ENCODE assay signal across 9 mouse cellular contexts in the genomic region with DNA sequence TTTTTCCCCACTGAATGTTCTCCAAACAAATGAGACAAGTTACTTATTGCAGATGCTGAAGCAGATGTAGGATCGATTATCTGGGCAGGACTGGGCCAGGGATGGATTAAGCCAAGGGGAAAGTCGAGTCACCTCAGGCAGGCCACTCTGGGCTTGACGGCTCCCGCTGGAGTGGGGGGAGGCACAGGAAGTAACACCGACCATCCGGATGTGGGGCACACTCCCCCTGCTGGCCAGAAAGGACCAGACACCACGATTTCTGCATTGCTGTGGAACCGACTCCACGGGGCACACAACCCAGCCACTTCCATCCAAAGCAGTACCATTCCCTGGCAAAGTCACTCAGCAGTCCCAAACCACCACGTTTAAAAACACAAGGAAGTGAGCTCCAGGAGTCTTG. TPM values are rescaled to one million over a fixed set of nuclear protein-coding genes. Genes with fewer than 3 reads are reported as not detected.
DNase-seq lines count a peak whose midpoint lies in the region; ATAC-seq and TF ChIP-seq lines count a peak whose summit lies in the region.
"Had no signal": no experiment of that assay in that cellular context is flagged by ENCODE, and none has a peak within 500 bp of the region (broad histone marks: within the 10 kb centered on the region; RNA-seq: fewer than 3 reads in every experiment).

No protein-coding gene starts in this region.

- H3K27ac ChIP-seq in kidney, postnatal 0 days: no peak overlapping the region
- no peak overlapping the region for H3K27ac ChIP-seq in kidney, embryonic 14.5 days (ENCODE audit: low read depth, low read length)
- H3K27ac ChIP-seq in limb, embryonic 12.5 days: no peak overlapping the region
- H3K27ac ChIP-seq in stomach, postnatal 0 days (replicated peaks): no peak overlapping the region

- DNase-seq in kidney, postnatal 0 days (ENCODE audit: low spot score): no peak
- peak; percentile 9 for DNase-seq in Muller cell, postnatal 12 days (ENCODE audit: inconsistent ontology term)
- peak; percentile 5 for DNase-seq in cerebellum, adult 9-11 months
- DNase-seq in heart, postnatal 36 days: peak; percentile 36 to 47
- DNase-seq in stomach, postnatal 0 days (ENCODE audit: low spot score): peak; percentile 20

- intact Hi-C loops in heart, postnatal 36 days (cut with DNase I): loop anchor here (10.0 kb wide), 1 partner anchor 1612 kb away; no protein-coding TSS in a partner anchor

- H3K4me2 ChIP-seq in kidney, postnatal 0 days (ENCODE audit: low read length): no peak overlapping the region
- no peak overlapping the region for H3K4me2 ChIP-seq in kidney, embryonic 14.5 days (replicated peaks; ENCODE audit: low read depth, low read length)
- no peak overlapping the region for H3K4me2 ChIP-seq in limb, embryonic 12.5 days
- H3K4me2 ChIP-seq in stomach, postnatal 0 days (replicated peaks; ENCODE audit: low read depth): no peak overlapping the region

- H3K4me3 ChIP-seq in kidney, postnatal 0 days (replicated peaks; ENCODE audit: low read depth, low read length): no peak overlapping the region
- H3K4me3 ChIP-seq in kidney, embryonic 14.5 days (ENCODE audit: low read length): no peak overlapping the region
- no peak overlapping the region for H3K4me3 ChIP-seq in limb, embryonic 12.5 days (replicated peaks)
- no peak overlapping the region for H3K4me3 ChIP-seq in stomach, postnatal 0 days (ENCODE audit: low read depth, low read length)
- H3K4me3 ChIP-seq: erythroblast, embryonic 14.5 days had no signal

- no peaks in the 10 kb centered on the region for H3K4me1 ChIP-seq in kidney, postnatal 0 days (replicated peaks; ENCODE audit: insufficient read depth, low read length)
- H3K4me1 ChIP-seq in kidney, embryonic 14.5 days (ENCODE audit: control insufficient read depth, insufficient read depth, low read length): no peaks in the 10 kb centered on the region
- peaks cover under 1% of the 10 kb centered on the region; the same call in 1 of the 2 replicates for H3K4me1 ChIP-seq in limb, embryonic 12.5 days (replicated peaks)
- no peaks in the 10 kb centered on the region for H3K4me1 ChIP-seq in stomach, postnatal 0 days (replicated peaks; ENCODE audit: control insufficient read depth, insufficient read depth)

- ATAC-seq in kidney, postnatal 0 days (replicated peaks; ENCODE audit: low FRiP score, low read depth): no peak
- ATAC-seq in kidney, embryonic 14.5 days (ENCODE audit: low FRiP score, low TSS enrichment): no peak
- ATAC-seq in limb, embryonic 12.5 days (ENCODE audit: insufficient number of reproducible peaks, insufficient read depth, low FRiP score, low TSS enrichment, low read depth): 0 out of 2 replicates have a peak, but pooled peaks have one; percentile 37
- no peak for ATAC-seq in stomach, postnatal 0 days (ENCODE audit: low FRiP score, low TSS enrichment)
- ATAC-seq in monocyte, adult 5-6 weeks (replicated peaks; ENCODE audit: insufficient number of reproducible peaks, low FRiP score, low TSS enrichment, poor library complexity, severe bottlenecking): no peak

- no peaks in the 10 kb centered on the region for H3K9me3 ChIP-seq in kidney, postnatal 0 days (replicated peaks; ENCODE audit: low read length)
- no peaks in the 10 kb centered on the region for H3K9me3 ChIP-seq in kidney, embryonic 14.5 days (ENCODE audit: control insufficient read depth, low read length)
- no peaks in the 10 kb centered on the region for H3K9me3 ChIP-seq in limb, embryonic 12.5 days
- H3K9me3 ChIP-seq in stomach, postnatal 0 days (ENCODE audit: control insufficient read depth, low read length): no peaks in the 10 kb centered on the region

- peak; percentile 59 for TF ChIP-seq CTCF in kidney, postnatal 0 days (IDR thresholded peaks at IDR 0.05; ENCODE audit: low read depth)
- TF ChIP-seq CTCF in stomach, postnatal 0 days (IDR thresholded peaks at IDR 0.05; ENCODE audit: low read depth): peak; percentile 68

- TF ChIP-seq EP300 in stomach, postnatal 0 days (optimal IDR thresholded peaks at IDR 0.05): no peak

- no peaks in the 10 kb centered on the region for H3K27me3 ChIP-seq in kidney, postnatal 0 days (ENCODE audit: insufficient read depth, low read length)
- H3K27me3 ChIP-seq in kidney, embryonic 14.5 days (ENCODE audit: control insufficient read depth, insufficient read depth, low read length): no peaks in the 10 kb centered on the region
- no peaks in the 10 kb centered on the region for H3K27me3 ChIP-seq in limb, embryonic 12.5 days
- no peaks in the 10 kb centered on the region for H3K27me3 ChIP-seq in stomach, postnatal 0 days (ENCODE audit: control insufficient read depth, insufficient read depth, low read length)

- H3K36me3 ChIP-seq in kidney, postnatal 0 days (ENCODE audit: insufficient read depth, low read length): no peaks in the 10 kb centered on the region
- no peaks in the 10 kb centered on the region for H3K36me3 ChIP-seq in kidney, embryonic 14.5 days (ENCODE audit: control insufficient read depth, insufficient read depth, low read length)
- no peaks in the 10 kb centered on the region for H3K36me3 ChIP-seq in limb, embryonic 12.5 days
- H3K36me3 ChIP-seq in stomach, postnatal 0 days (ENCODE audit: control insufficient read depth, insufficient read depth, low read length): no peaks in the 10 kb centered on the region

- WGBS in kidney, postnatal 0 days: 73% methylated on average over 10 of the region's 10 CpGs
- 78% methylated on average over 10 of the region's 10 CpGs for WGBS in kidney, embryonic 14.5 days
- WGBS in limb, embryonic 12.5 days: 62% methylated on average over 10 of the region's 10 CpGs
- 67% methylated on average over 10 of the region's 10 CpGs for WGBS in stomach, postnatal 0 days

- H3K9ac ChIP-seq in kidney, postnatal 0 days (ENCODE audit: low read depth, low read length): no peak overlapping the region
- no peak overlapping the region for H3K9ac ChIP-seq in kidney, embryonic 14.5 days (ENCODE audit: low read depth, low read length)
- H3K9ac ChIP-seq in limb, embryonic 12.5 days (replicated peaks): no peak overlapping the region
- H3K9ac ChIP-seq in stomach, postnatal 0 days (ENCODE audit: low read length): no peak overlapping the region

RNA-seq across cellular contexts. Expression of a gene that starts 24.3 kb away (rescaled TPM):
- polyA plus RNA-seq in kidney, postnatal 0 days (2015; fragmentation: Nextera tagmentation; extraction: Ambion mirVana): 0.12 and 0.23 TPM in 2 replicates
- not detected in 2 replicates for polyA plus RNA-seq in kidney, embryonic 14.5 days (2014; fragmentation: Nextera tagmentation; extraction: Ambion mirVana)
- total RNA-seq in heart, postnatal 36 days (2021): 100 to 1,000 TPM; 151 to 152 TPM
- 0.19 and 0.38 TPM in 2 replicates for polyA plus RNA-seq in limb, embryonic 12.5 days (2016; fragmentation: Nextera tagmentation; extraction: Ambion mirVana)
- polyA plus RNA-seq in stomach, postnatal 0 days (2015; fragmentation: Nextera tagmentation; extraction: Ambion mirVana): 0.32 and 0.73 TPM in 2 replicates
- not detected in 3 replicates for total RNA-seq in monocyte, adult 5-6 weeks (2017)
